Mouse (Mus musculus): ENCODE measurements at regions not wholly inside any gene's neighbourhood (a gene's known extent, or its start where the extent isn't known, plus 50 kb on each side); places are given as distances from the start of the nearest gene placed in this dataset.

DNA sequence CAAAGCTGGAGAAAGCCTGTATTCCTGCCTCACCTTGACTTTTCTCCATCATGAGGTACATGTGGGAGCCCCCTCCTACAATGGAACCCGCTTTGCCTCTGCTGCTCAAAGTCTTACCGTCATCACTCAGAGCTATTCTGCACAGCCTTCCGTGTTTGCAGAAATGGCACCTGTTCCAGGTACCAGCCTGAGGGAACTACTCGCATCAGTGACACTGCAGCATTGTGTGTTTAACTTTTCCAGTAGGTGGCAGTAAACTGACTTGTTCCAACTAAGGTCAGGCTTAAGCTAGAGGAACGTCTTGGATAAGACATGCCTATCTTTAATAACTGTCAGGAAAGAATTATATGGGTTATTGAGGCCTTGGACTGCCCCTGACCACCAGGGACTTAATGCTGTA lies 71.4 kb downstream of the Fam173b start:
- intact Hi-C loops (cut with DNase I; ENCODE audit: low total_unique reads) = no loop called here
- no peak for DNase-seq

DNA sequence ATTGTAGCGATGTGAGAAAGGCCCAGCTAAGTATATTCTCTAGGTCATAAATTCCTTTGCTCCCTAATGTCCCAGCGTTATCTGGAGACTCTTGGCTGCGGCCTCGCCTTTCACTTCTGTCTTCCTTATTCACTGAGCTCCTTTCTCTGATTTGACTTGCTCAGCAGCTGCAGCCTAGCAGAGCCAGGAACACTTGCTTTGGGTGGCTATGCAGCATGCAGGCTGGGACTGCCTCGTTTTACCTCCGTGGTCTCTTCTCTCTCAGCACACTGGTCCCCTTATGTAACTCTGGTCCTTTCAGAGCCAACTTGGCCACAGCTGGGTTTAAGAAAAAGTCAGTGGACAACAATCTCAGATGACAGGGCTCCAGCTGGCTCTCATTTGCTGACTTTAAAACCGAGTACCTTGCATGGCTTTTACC lies 75.1 kb downstream of the Fam173b start:
- peak; percentile 36 for DNase-seq
- intact Hi-C loops (cut with DNase I; ENCODE audit: low total_unique reads) = no loop called here

GRCm38 (mm10) chr15:31693109-31693508 lies 91.5 kb downstream of the Fam173b start:
- intact Hi-C loops (cut with DNase I; ENCODE audit: low total_unique reads) = no loop called here

GRCm38 (mm10) chr15:31694877-31695671 lies 93.4 kb downstream of the Fam173b start:
- no peak for DNase-seq
- intact Hi-C loops (cut with DNase I; ENCODE audit: low total_unique reads) = no loop called here

More at GRCm38 (mm10) chr15:31693109-31693508, 91.5 kb downstream of the Fam173b start:
- no peak for DNase-seq

DNA sequence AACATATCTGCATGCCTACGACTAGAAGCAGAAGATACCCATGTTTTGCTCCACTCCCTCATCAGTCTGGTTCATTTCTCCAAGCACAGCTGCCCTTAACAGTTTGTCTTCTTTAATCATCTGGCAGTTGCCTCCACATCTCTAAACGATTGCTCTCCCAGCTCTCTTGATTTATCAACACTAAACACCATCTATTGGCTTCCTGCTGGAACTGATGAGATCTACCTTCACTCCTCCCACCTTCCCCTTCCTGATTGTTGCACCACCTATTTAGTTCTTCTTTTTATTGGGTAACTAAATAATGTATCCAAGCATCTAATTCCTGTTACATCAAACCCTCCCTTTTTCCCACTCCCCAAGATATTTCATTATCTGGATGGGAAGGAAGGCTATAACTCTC lies 101.7 kb downstream of the Fam173b start:
- no peak for DNase-seq
- intact Hi-C loops (cut with DNase I; ENCODE audit: low total_unique reads) = no loop called here

DNA sequence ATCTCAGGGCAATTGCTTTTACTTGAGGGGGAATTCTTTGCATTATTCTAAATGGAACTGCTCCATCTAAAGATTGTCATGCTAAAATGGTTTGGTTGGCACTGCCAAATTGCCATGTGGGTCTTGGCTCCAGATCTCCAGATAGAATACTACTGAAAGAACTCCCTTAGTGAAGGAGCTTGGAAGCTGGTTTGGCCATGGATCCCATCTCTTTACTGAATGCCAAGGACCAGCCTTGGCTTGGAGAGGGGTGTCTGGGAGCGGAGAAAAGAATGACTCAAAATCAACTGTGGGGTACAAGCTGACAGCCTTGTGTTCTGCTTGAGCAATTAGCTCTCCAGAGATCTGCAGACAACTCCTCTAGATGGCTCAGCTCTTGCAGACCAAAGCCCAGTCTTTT lies 105.8 kb downstream of the Fam173b start:
- DNase-seq = no peak
- intact Hi-C loops (cut with DNase I; ENCODE audit: low total_unique reads) = no loop called here

- intact Hi-C loops (cut with DNase I; ENCODE audit: low total_unique reads) = no loop called here
- DNase-seq = no peak
These were observed 119.4 kb downstream of the Fam173b start for GRCm38 (mm10) chr15:31721019-31721418.

DNA sequence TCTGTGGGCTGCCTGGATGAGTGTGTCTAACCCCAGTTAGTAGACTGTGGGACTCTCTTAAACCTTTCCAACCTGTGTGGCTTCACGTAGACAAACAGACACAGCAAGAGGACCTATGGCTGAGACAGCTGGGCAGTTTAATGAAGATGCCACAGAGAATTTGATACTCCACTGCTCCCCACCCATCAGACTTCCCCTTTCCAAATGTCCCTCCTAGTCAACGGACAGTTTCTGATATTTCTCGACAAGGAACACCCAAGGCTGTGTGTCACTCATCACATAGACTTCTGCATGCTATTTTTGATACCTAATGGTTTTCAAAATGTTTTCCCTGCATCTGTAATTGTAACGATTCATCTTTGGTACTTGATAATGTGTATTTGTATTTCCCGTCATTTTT lies 120.8 kb downstream of the Fam173b start:
- intact Hi-C loops (cut with DNase I; ENCODE audit: low total_unique reads) = no loop called here
- DNase-seq = no peak

DNA sequence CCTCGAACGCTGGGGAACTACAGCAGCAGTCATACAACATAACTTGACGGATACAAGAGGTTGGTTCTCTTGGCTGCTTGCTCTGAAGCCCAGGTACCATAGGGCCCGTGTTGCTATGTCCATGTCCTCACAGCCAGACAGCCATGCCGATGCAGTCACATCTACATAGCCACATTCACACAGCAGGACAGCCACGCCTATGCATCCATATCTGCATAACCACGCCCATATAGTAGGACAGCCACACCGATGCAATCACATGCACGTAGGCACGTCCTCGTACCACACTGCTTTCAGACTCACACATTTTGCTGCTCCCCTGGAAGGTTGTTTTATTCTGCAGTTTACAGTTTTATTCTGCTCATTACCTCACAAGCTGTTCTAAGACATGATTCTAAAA lies 122.6 kb downstream of the Fam173b start:
- intact Hi-C loops (cut with DNase I; ENCODE audit: low total_unique reads) = no loop called here
- no peak for DNase-seq

GRCm38 (mm10) chr15:31729133-31729532 lies 127.5 kb downstream of the Fam173b start:
- DNase-seq = no peak
- intact Hi-C loops (cut with DNase I; ENCODE audit: low total_unique reads) = no loop called here

DNA sequence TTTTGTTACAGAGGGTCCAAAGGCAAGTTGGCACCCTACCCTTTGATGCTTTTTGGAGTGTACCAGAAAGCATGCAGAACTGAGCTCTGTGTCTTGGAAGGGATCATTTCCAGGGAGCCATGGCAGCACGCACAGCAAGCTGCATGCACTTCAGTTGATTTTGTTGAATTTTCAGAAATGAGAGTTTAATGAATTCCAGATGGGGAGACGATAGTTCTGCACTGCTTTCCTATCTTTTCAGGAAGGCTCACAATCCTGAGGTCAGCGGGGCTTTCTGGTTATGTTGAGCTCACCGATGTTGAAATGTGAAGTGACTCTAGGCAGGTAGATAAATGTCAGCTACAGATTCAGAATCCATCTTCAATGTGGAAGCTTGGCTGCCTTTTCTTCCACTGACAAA lies 140.0 kb downstream of the Fam173b start:
- intact Hi-C loops (cut with DNase I; ENCODE audit: low total_unique reads) = no loop called here
- no peak for DNase-seq

DNA sequence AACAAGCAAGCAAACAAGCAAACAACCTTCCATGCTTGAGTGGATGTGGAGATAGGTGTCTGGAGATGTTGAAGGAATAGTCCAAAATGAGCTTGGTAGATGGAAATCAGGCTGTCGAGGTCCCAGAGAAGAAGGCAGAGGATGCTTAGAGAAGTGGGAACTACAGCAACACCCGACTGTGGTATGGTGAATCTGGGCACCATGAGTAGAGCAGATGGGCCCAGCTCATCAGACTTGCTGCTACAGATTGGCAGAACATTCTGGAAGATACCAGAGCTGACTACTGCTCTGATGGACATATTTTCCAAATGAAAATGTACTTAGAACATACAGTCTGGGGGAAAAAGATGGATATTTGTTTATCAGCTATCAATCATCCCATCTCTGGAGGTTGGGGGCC lies 142.9 kb downstream of the Fam173b start:
- DNase-seq = no peak
- intact Hi-C loops (cut with DNase I; ENCODE audit: low total_unique reads) = no loop called here

DNA sequence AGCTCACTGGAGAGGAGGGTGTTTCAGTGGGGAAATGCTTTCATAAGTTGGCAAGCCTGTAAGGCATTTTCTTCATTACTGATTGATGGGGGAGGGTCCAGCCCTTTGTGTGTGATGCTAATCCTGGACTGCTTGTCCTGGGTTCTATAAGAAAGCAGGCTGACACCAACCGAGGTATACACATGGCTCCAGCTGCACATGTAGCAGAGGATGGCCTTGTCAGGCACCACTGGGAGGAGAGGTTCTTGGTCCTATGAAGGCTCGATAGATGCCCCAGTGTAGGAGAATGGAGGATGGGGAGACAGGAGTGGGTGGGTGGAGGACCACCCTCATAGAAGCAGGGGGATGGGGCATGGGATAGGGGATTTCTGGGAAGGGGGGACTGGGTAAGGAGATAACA lies 151.0 kb downstream of the Fam173b start:
- intact Hi-C loops (cut with DNase I; ENCODE audit: low total_unique reads) = no loop called here
- no peak for DNase-seq

DNA sequence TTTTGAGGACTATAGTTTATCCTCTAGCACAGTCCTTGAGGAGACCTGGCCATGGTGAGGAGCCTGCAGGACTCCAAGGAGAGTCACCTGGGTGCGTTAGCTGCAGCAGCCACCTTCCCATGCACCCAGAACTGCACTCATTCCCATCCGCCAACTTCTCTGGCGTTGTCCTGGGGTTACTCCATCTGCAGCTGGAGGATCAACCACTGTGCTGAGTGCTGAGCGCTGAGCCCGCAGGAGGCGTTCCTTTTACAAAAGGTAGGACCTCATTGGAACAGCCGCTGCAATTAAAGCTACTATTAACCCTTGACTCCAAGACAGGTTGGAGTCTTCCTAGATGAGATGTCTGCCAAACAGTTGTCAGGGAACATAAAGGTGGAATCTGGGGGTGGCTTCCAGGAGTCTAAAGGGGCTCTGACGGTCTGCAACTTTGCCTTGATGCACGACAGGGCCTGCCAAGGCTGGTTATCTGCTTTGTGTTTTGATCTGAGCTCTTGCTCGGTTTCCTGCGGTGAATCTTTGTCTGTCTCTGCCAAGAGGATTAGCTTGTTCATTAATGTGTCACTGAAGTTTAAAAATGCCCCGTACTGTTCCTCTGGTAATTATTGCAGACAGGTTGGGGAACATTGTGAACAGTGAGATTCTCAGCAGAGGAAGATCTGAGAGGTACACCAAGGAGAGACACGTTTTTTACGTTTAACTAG lies 152.1 kb downstream of the Fam173b start:
- intact Hi-C loops (cut with DNase I; ENCODE audit: low total_unique reads) = no loop called here
- DNase-seq = no peak

GRCm38 (mm10) chr15:31768959-31769844 lies 167.6 kb downstream of the Fam173b start:
- intact Hi-C loops (cut with DNase I; ENCODE audit: low total_unique reads) = no loop called here
- DNase-seq = no peak

DNA sequence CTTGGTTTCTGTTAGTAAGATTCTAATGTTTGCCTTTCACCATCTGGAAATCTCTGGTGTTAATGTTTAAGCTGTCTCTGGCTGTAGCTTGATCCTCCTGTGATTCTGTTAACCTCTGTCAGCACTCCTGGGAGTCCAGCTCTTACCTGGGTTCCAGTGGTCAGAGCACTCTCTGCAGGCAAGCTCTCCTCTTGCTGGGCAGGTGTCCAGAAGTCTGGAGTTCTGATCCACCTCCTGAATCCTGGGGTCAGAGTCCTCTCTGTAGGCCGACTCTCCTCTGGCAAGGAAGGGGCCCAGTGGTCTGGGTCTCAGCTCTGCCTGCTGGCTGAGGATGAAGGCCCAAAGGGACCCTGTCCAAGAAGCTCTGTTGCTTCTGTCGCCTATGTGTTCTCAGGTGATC lies 181.4 kb downstream of the Fam173b start:
- intact Hi-C loops (cut with DNase I; ENCODE audit: low total_unique reads) = no loop called here
- no peak for DNase-seq

DNA sequence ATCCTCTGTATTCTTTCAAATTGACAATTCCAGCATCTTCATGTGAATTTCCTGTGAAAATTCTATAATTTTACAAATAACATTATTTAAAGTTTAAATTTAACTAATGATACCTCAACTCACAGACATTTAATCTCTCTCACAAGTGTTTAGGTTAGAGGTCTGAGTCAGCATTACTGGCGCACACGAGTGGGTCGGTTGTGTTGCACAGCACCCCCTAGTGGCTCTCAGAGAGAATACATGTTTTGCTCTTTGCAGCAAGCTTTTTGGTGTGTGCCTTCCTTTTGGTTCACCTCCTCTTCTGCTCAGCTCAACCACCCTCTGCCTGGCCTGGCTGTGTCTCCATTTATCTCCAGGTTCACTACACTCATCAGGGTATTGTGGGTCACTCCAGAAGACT lies 183.4 kb downstream of the Fam173b start:
- peak; percentile 3 for DNase-seq
- intact Hi-C loops (cut with DNase I; ENCODE audit: low total_unique reads) = no loop called here

- intact Hi-C loops (cut with DNase I; ENCODE audit: low total_unique reads) = no loop called here
- DNase-seq = no peak
These were observed 197.2 kb downstream of the Fam173b start for GRCm38 (mm10) chr15:31798863-31799262.

GRCm38 (mm10) chr15:31805522-31805921 lies 203.9 kb downstream of the Fam173b start:
- no peak for DNase-seq
- intact Hi-C loops (cut with DNase I; ENCODE audit: low total_unique reads) = no loop called here

- DNase-seq = no peak
- intact Hi-C loops (cut with DNase I; ENCODE audit: low total_unique reads) = no loop called here
These were observed 213.9 kb downstream of the Fam173b start for GRCm38 (mm10) chr15:31815551-31815950.
